Mouse (Mus musculus): ENCODE measurements at regions not wholly inside any gene's neighbourhood (a gene's known extent, or its start where the extent isn't known, plus 50 kb on each side); places are given as distances from the start of the nearest gene placed in this dataset.

GRCm38 (mm10) chrX:141800848-141801247, 74.2 kb downstream of the Gm15294 start:
- TF ChIP-seq POLR2A (IDR thresholded peaks at IDR 0.05; ENCODE audit: borderline replicate concordance, extremely low read depth, insufficient read depth, insufficient read length, poor library complexity, severe bottlenecking) (no peak), CTCF (IDR thresholded peaks at IDR 0.05; ENCODE audit: borderline replicate concordance, extremely low read depth, insufficient read depth, insufficient read length) (no peak)
